Mouse (Mus musculus): Measurements from ENCODE around the gene Chd2. TPM values are rescaled to one million over a fixed set of nuclear protein-coding genes. Genes with fewer than 3 reads are reported as not detected.
"Not testable (repeated sequence)": the region's sequence is repeated elsewhere in the genome, so short reads cannot be mapped to it uniquely, and the experiment has no call there.

The Chd2 gene
- polyA plus RNA-seq, 1 experiment: 47.9 TPM

DNA sequence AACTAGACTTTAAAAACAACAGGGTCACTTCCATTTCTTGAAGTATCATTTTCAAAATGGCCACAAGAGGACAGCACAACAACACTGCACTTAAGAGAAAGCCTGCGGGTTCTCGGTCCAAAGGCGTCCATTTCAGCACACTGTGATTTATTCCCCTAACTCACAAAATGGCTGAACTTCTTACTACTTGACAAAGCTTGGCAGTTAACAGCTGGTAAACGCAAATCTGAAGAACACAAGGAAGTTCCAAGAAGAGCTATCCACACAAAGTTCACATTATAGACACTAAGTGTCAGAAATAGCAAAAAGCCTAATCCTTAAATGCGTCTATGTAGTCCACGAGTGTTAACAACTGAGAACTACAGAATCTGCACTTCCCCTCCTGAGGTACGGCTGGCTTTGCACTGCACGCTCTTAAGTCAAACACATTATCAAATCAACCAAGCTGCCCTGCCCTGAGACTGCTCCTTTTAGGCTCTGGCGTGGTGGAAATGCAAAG lies 17.1 kb downstream of the Chd2 start:
- TF ChIP-seq POLR2A (IDR thresholded peaks at IDR 0.05; ENCODE audit: borderline replicate concordance, low read depth, low read length): no peak
- TF ChIP-seq CTCF (IDR thresholded peaks at IDR 0.05; ENCODE audit: low read depth, low read length): no peak
- peak overlapping the region; percentile 86 for H3K27ac ChIP-seq (ENCODE audit: insufficient read depth, low read depth, low read length)
- no peak overlapping the region for H3K4me3 ChIP-seq (ENCODE audit: insufficient read depth, low read length)
- peaks cover 24% of the 10 kb centered on the region for H3K4me1 ChIP-seq (ENCODE audit: control insufficient read depth, insufficient read depth, low read length)

DNA sequence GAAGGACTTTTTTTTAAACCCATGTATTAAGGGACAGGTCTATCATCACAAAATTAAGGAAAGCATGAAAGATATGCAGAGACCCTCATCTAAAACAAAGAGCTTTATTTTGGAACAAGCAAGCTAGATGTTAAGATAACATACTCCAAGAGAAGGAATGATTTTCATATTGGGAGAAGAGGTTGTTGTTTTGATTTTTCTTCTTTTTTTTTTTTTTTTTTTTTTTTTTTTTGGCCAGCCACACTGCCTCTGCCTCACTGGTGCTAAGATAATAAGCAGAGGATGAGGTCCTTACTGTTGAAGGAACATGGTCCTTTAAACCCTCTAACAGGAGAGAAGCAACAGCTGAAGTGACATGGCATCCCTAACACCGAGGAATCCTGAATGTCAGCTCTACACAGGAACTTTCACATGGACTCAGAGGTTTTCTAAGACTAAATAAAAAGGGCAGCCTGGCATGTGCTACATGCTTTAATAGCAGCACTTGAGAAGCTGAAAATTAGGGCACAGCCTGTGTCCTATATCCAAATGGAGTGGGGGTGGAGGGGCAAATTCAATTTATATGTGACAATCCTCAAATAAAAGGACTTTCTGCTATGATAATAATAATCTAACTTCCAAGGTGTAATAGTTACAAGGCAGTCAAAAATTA lies 17.9 kb downstream of the Chd2 start:
- H3K4me3 ChIP-seq (ENCODE audit: insufficient read depth, low read length): no peak overlapping the region
- peak overlapping the region; percentile 79 for H3K27ac ChIP-seq (ENCODE audit: insufficient read depth, low read depth, low read length)
- H3K4me1 ChIP-seq (ENCODE audit: control insufficient read depth, insufficient read depth, low read length): peaks cover 21% of the 10 kb centered on the region
- TF ChIP-seq CTCF (IDR thresholded peaks at IDR 0.05; ENCODE audit: low read depth, low read length) (no peak), POLR2A (IDR thresholded peaks at IDR 0.05; ENCODE audit: borderline replicate concordance, low read depth, low read length) (no peak)

- Histone ChIP-seq H3K4me1 (ENCODE audit: control insufficient read depth, insufficient read depth, low read length) (peaks cover 21% of the 10 kb centered on the region), H3K4me3 (ENCODE audit: insufficient read depth, low read length) (no peak overlapping the region), H3K27ac (ENCODE audit: insufficient read depth, low read depth, low read length) (peak overlapping the region; percentile 78)
- TF ChIP-seq CTCF (IDR thresholded peaks at IDR 0.05; ENCODE audit: low read depth, low read length) (no peak), POLR2A (IDR thresholded peaks at IDR 0.05; ENCODE audit: borderline replicate concordance, low read depth, low read length) (no peak)
Measured at GRCm38 (mm10) chr7:73523183-73523582, 18.4 kb downstream of the Chd2 start.

- peaks cover 22% of the 10 kb centered on the region for H3K4me1 ChIP-seq (ENCODE audit: control insufficient read depth, insufficient read depth, low read length)
- H3K4me3 ChIP-seq (ENCODE audit: insufficient read depth, low read length): no peak overlapping the region
- H3K27ac ChIP-seq (ENCODE audit: insufficient read depth, low read depth, low read length): no peak overlapping the region
- TF ChIP-seq CTCF (IDR thresholded peaks at IDR 0.05; ENCODE audit: low read depth, low read length) (no peak), POLR2A (IDR thresholded peaks at IDR 0.05; ENCODE audit: borderline replicate concordance, low read depth, low read length) (no peak)
Measured at GRCm38 (mm10) chr7:73521277-73522193, 20.1 kb downstream of the Chd2 start.

DNA sequence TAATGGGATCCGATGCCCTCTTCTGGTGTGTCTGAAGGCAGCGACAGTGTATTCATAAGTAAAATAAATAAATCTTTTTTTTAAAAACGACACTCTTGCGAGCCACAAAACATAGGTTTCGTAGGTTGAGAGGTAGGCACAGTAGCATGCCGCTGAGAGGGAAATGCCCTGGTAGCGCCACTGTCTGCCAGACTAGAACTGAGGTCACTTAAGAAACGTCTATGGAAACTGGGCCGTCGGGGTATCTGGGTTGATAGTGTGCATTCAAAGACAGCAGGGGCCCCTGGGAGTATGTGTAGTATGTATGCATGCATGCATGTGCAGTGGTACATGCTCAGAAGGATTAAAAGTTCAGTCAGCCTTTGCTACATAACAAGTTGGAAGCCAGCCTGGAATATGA lies 21.4 kb downstream of the Chd2 start:
- no peak overlapping the region for H3K27ac ChIP-seq (ENCODE audit: insufficient read depth, low read depth, low read length)
- H3K4me1 ChIP-seq (ENCODE audit: control insufficient read depth, insufficient read depth, low read length): peaks cover 22% of the 10 kb centered on the region

DNA sequence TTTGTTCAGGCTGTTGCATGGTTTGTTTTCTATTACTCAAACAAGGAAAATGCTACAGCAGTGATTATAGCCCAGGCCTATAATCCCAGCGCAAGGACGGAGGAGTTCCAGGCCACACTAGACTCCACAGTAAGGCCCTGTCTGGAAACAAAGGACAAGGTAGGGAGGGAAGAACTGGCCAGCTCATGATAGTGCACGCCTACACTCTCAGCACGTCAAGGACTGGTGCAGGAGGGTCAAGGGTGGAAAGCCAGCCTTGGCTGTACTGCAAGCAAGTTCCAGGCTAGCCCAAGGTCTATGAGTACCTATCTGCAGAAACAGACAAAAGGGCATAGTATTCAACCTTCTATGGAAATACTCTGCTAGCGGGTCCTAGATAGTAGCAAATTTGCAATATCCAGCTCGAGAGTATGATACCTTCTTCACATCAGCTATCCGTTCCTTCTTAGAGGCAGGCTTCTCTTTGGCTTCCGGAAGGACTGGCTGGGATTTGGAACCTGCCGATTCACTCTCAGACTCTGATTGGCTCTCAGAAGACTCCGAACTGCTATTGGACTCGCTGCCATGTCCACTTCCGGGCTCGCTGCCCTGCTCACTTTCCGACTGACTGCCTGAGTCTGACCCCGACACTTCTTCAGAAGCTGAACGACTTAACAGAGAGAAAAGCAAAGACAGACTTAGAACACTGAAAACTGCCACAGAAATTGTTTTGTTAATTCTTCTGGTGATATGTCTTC lies 22.4 kb downstream of the Chd2 start:
- H3K27ac ChIP-seq (ENCODE audit: insufficient read depth, low read depth, low read length): no peak overlapping the region
- peaks cover 16% of the 10 kb centered on the region for H3K4me1 ChIP-seq (ENCODE audit: control insufficient read depth, insufficient read depth, low read length)
- TF ChIP-seq POLR2A (IDR thresholded peaks at IDR 0.05; ENCODE audit: borderline replicate concordance, low read depth, low read length) (no peak), CTCF (IDR thresholded peaks at IDR 0.05; ENCODE audit: low read depth, low read length) (no peak)

More for the DNA sequence above, 21.4 kb downstream of the Chd2 start:
- no peak overlapping the region for H3K4me3 ChIP-seq (ENCODE audit: insufficient read depth, low read length)
- no peak for TF ChIP-seq CTCF (IDR thresholded peaks at IDR 0.05; ENCODE audit: low read depth, low read length)
- TF ChIP-seq POLR2A (IDR thresholded peaks at IDR 0.05; ENCODE audit: borderline replicate concordance, low read depth, low read length): no peak

GRCm38 (mm10) chr7:73518373-73518980 lies 23.2 kb downstream of the Chd2 start:
- not testable (repeated sequence) for H3K27ac ChIP-seq (ENCODE audit: insufficient read depth, low read depth, low read length); H3K4me3 ChIP-seq (ENCODE audit: insufficient read depth, low read length)
- peaks cover 12% of the 10 kb centered on the region for H3K4me1 ChIP-seq (ENCODE audit: control insufficient read depth, insufficient read depth, low read length)

More for the DNA sequence above, 22.4 kb downstream of the Chd2 start:
- H3K4me3 ChIP-seq (ENCODE audit: insufficient read depth, low read length): no peak overlapping the region

GRCm38 (mm10) chr7:73517432-73518054 lies 24.1 kb downstream of the Chd2 start:
- Histone ChIP-seq H3K4me3 (ENCODE audit: insufficient read depth, low read length) (no peak overlapping the region), H3K4me1 (ENCODE audit: control insufficient read depth, insufficient read depth, low read length) (peaks cover 9% of the 10 kb centered on the region), H3K27ac (ENCODE audit: insufficient read depth, low read depth, low read length) (peak overlapping the region; percentile 48)
- no peak for TF ChIP-seq CTCF (IDR thresholded peaks at IDR 0.05; ENCODE audit: low read depth, low read length)
- no peak for TF ChIP-seq POLR2A (IDR thresholded peaks at IDR 0.05; ENCODE audit: borderline replicate concordance, low read depth, low read length)

GRCm38 (mm10) chr7:73516820-73517219 lies 24.8 kb downstream of the Chd2 start:
- no peak overlapping the region for H3K27ac ChIP-seq (ENCODE audit: insufficient read depth, low read depth, low read length)

More at GRCm38 (mm10) chr7:73516820-73517219, 24.8 kb downstream of the Chd2 start:
- Histone ChIP-seq H3K4me1 (ENCODE audit: control insufficient read depth, insufficient read depth, low read length) (peaks cover 8% of the 10 kb centered on the region), H3K4me3 (ENCODE audit: insufficient read depth, low read length) (no peak overlapping the region)
- TF ChIP-seq POLR2A (IDR thresholded peaks at IDR 0.05; ENCODE audit: borderline replicate concordance, low read depth, low read length) (no peak), CTCF (IDR thresholded peaks at IDR 0.05; ENCODE audit: low read depth, low read length) (no peak)

Data from bone marrow macrophage, adult 2 months (primary cell).